Mouse (Mus musculus) urinary bladder, postnatal 4 days (tissue): Measurements from ENCODE around the gene Nell1.

Experiments
- DNase-seq, 2 experiments: peaks; one replicate each; pipeline ENCODE4 v3.0.0; 2021 to 2022; ENCODE audit warnings: low spot score in 2 of 2

Nell1 gene

DNA sequence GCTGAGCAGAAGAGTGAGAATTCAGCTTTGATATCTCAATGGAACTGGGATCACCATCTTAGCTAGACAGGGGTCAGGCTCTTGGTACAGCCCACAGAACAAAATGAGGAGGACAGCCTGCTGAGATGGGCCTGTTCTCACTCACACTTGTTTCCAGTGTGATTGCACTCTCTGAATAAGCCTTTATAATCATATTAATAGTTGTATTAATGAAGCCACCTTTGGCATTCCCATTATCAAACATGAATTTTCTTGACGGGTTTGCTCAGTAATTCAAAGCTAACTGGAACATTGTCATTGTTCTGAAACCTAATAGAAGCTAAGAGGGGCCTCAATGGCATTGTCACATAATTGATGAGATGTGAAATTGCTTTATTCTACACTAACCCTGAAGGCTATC is 875.6 kb downstream of the Nell1 start:
- DNase-seq, result no peak

DNA sequence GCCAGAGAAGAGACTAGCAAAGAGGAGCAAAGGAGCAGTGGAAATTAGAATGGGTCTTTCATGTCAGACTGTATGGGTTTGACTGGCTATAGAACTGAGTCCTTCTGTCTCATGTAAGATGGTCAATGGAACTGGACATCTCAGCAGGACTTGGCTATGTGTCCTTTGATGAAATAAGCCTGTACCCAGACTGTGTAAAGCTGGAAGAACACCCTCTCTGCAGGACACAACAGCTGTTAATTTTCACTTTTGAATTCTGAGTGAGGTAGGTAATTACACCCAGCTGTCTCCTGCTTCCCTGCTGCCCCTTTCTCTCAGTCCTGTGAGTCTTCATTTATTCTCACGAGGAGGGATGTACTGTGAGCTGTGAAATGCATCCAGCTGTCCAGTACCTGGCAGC is 895.5 kb downstream of the Nell1 start:
- no peak for DNase-seq

DNA sequence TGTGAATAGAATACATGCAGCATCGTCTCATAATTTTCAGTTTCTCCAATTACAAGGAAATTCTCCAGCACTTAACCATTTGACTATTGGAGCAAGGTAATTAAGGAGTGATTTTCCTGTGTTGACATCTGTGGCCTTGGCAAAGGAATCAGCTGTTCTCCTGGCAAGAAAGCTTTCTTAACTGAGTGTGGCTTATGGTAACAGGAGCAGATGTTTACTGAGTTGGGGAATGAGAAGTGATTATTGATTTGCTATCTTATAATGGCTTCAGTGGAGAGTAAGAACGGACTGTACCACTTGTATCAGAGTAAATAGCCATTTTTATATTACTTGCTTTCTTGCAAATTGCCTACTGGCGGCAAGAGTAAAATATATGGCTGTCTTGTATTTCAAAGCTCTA is 913.0 kb downstream of the Nell1 start:
- no peak for DNase-seq

DNA sequence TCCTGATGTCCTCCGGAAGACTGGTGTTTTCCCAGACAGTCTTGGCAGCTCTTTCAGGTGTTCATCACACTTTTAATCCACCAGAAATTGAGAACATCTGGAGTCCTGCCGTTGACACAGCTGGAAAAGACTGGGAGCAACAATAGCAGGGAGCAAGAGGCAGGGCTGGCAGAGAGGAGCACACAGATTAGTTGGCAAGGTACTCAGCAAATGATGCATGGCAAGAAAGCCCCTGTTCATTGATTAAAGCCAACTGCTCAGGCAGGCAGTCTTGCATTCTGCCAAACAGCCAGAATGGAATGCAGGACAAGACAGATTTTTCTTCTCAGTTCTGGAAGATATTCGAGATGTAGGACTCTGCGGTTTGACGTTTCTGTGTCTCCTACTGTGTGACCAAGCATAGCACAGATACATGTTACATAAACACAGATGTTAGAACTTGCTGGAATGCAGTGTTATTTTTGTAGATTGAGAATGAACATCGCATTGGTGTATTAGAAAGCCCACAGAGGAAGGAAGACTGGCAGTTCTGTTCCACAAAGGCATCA is 925.0 kb downstream of the Nell1 start:
- DNase-seq, result no peak
